Mouse (Mus musculus) neural tube, embryonic 14.5 days (tissue): ENCODE measurements at regions not wholly inside any gene's neighbourhood (a gene's known extent, or its start where the extent isn't known, plus 50 kb on each side); places are given as distances from the start of the nearest gene placed in this dataset.

Source experiments
- ATAC-seq: fragments of 200-750 bp; cut with Nextera tagmentation; 2 replicates; pipeline ENCODE4 v1.8.0; 2017; ENCODE audit warnings: low read depth, mild to moderate bottlenecking, moderate TSS enrichment, moderate library complexity
- H3K27ac ChIP-seq: fragments of 300-500 bp; sonication (generic); 2 replicates; pipeline ENCODE4 v1.5.1; 2014; ENCODE audit warnings: low read depth, mild to moderate bottlenecking, control low read depth, low read length, moderate library complexity, mixed read lengths
- H3K27me3 ChIP-seq: fragments of 300-500 bp; sonication (generic); 2 replicates; pipeline ENCODE4 v1.6.1; 2014; ENCODE audit warnings: low read length; ENCODE audit not compliant: control insufficient read depth, insufficient read depth
- H3K36me3 ChIP-seq: fragments of 300-500 bp; sonication (generic); 2 replicates; pipeline ENCODE4 v1.6.1; 2014; ENCODE audit warnings: low read length, mixed read lengths; ENCODE audit not compliant: control insufficient read depth, insufficient read depth
- H3K4me1 ChIP-seq: fragments of 300-500 bp; sonication (generic); 2 replicates; pipeline ENCODE4 v1.6.1; 2014; ENCODE audit warnings: low read length; ENCODE audit not compliant: control insufficient read depth, insufficient read depth
- H3K4me2 ChIP-seq: fragments of 300-500 bp; sonication (generic); 2 replicates; pipeline ENCODE4 v1.6.1; 2014; ENCODE audit warnings: mild to moderate bottlenecking, low read depth, low read length, control low read depth
- H3K4me3 ChIP-seq: fragments of 300-500 bp; sonication (generic); 2 replicates; pipeline ENCODE4 v1.5.1; 2014; ENCODE audit warnings: low read depth, low read length, control low read depth, mixed read lengths
- H3K9ac ChIP-seq: fragments of 300-500 bp; sonication (generic); replicated peaks from 2 replicates; pipeline ENCODE4 v1.6.1; 2014; ENCODE audit warnings: low read depth, mild to moderate bottlenecking, control low read depth, low read length, mixed read lengths
- H3K9me3 ChIP-seq: fragments of 300-500 bp; sonication (generic); 2 replicates; pipeline ENCODE4 v1.6.1; 2016; ENCODE audit warnings: low read length; ENCODE audit not compliant: control insufficient read depth
- WGBS: fragments of 180-500 bp; shearing (Covaris S2); extraction: QIAGEN DNeasy Blood & Tissue Kit; methylation state at CpG from one replicate; pipeline ENCODE4 v1.1.7; 2014; 5-methylcytosine and 5-hydroxymethylcytosine counted together

- Histone ChIP-seq H3K4me1 (no peaks in the 10 kb centered on the region), H3K4me2 (no peak overlapping the region), H3K36me3 (no peaks in the 10 kb centered on the region), H3K27ac (no peak overlapping the region), H3K27me3 (no peaks in the 10 kb centered on the region), H3K4me3 (no peak overlapping the region), H3K9ac (no peak overlapping the region), H3K9me3 (no peaks in the 10 kb centered on the region)
- no peak for ATAC-seq
- WGBS, result 57% methylated on average over 6 of the region's 6 CpGs
Observed at GRCm38 (mm10) chrX:60833456-60833855, 59.8 kb downstream of the Sox3 start.

DNA sequence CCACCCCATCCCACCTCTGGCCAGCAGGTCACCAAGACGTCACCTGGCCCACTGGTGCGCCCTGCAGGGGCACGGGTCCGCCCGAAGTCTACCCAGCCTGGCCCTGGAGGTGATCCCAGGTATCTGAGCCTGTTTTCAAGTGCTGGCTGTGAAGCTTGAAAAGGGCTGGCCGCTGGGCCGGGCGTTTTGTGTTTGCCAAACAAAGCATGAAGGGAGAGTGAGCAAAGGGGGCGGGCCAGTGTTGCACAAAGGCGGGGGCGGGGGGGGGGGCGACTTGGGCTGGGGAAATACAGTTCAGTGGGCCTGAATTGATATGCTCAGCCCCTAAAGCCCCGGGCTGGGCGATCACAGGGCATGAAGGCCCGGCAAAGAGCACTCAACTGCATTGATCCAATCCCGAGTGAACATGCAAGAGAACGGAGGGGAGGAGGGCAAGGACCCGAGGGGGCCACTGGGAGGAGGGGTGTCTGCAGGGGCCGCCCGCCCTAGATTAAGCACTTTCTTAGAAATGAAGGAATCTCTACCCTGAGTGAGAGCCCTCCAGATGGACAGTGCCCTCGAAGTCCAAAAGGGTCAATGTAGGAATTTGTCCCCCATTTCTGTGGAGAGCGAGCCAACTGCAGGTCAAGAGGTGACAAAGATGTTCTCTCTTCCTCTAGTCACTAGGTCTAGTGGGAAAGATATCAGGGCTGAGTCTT, 61.8 kb downstream of the Sox3 start:
- H3K27me3 ChIP-seq, result no peaks in the 10 kb centered on the region
- no peaks in the 10 kb centered on the region for H3K9me3 ChIP-seq
- peak; percentile 61; the same call in 1 of the 2 replicates for ATAC-seq
- no peak overlapping the region for H3K4me2 ChIP-seq
- H3K36me3 ChIP-seq, result no peaks in the 10 kb centered on the region
- no peak overlapping the region for H3K4me3 ChIP-seq
- whole genome bisulfite sequencing, result 24% methylated on average over 20 of the region's 22 CpGs
- no peak overlapping the region for H3K27ac ChIP-seq
- no peak overlapping the region for H3K9ac ChIP-seq
- no peaks in the 10 kb centered on the region for H3K4me1 ChIP-seq

DNA sequence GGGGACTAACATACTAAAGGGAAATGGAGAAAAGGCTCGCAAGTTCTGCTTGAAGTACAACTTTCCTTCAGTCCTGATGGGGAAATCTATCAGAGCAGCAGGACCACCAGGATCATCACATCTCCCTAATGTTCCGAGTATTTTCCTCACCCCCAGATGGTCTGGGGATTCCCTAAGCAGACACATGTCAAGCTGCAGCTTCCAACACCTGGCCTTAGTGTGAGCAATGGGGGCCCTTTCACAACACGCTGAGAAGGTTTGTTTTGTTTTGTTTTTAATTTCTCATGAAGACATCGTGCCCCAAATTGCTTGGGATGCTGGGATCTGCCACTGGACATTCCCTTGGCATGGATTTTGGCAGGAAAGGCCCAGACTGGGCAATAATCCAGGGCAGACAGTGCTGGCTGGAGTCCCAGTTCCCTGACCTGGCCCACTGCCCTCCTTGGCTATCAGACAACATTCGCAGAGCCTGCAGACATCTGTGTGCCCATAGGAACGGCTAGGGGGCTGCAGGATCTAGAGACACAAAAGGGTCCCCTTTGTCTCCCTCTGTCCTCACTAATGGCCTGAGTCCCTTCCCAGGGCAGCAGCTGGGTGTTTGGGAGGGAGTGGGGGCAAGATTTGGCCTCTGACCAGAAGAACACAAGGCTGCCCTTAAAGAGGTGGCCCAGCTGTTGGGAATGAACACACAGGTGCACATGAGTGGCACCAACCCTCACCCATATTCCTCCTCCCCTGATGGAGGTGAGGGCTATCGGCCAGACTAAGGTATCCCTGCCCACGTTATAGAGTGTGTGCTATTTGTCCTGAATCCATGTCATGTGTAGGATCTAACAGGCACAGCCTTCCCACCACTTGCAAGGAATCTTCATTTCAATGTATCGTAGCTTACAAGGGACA, 67.8 kb downstream of the Sox3 start:
- peak; percentile 90 for ATAC-seq
- Histone ChIP-seq H3K4me3 (no peak overlapping the region), H3K4me2 (no peak overlapping the region), H3K4me1 (no peaks in the 10 kb centered on the region), H3K36me3 (no peaks in the 10 kb centered on the region), H3K27me3 (no peaks in the 10 kb centered on the region), H3K9me3 (no peaks in the 10 kb centered on the region), H3K27ac (no peak overlapping the region), H3K9ac (no peak overlapping the region)
- 68% methylated on average over 9 of the region's 9 CpGs for WGBS

- H3K9ac ChIP-seq, result no peak overlapping the region
- H3K27ac ChIP-seq, result no peak overlapping the region
- H3K27me3 ChIP-seq, result no peaks in the 10 kb centered on the region
- WGBS, result 27% methylated on average over 5 of the region's 5 CpGs
- H3K4me2 ChIP-seq, result no peak overlapping the region
- H3K36me3 ChIP-seq, result no peaks in the 10 kb centered on the region
- H3K4me1 ChIP-seq, result no peaks in the 10 kb centered on the region
- no peak for ATAC-seq
- no peak overlapping the region for H3K4me3 ChIP-seq
- H3K9me3 ChIP-seq, result no peaks in the 10 kb centered on the region
Observed at GRCm38 (mm10) chrX:60798567-60798966, 94.7 kb downstream of the Sox3 start.

DNA sequence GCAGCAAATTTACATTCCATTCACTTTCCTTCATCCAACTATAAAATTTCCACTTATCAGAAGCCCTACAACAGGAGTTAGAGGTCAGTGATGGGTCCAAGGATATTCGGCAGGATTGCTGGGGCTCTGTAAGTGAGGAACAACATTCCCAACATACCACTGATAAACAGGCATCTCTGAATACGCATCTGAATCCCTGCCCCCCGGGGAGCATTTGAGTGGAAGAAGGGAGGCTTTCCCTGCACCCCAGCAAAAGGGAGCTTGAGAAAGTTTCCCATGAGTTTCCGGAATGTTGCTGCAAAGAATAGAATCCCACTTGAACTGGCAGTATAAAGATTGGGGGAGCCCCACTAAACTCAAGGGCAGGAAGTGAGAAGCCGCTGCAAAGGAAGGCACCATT, 112.5 kb downstream of the Sox3 start:
- ATAC-seq, result no peak

DNA sequence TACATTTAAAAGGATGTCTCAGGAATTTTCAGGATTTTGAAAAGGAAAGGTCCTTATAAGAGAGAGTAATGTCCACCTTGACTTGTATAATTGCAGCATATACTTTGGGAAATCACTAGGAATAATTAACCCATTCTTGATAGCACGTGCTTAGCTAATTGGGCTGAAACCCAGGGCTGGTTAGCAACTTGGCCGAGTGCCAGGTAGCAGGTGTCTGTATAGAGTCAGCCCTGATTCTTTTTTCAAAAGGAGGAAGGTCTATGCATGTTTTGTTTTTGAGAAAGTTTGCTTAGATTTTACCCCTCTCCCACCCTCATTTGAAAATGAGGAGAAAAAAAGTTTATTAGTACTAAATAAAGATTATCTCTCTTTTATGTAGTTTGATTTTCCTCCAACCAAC, 113.1 kb downstream of the Sox3 start:
- Histone ChIP-seq H3K4me1 (no peaks in the 10 kb centered on the region), H3K4me2 (no peak overlapping the region), H3K36me3 (no peaks in the 10 kb centered on the region), H3K9me3 (no peaks in the 10 kb centered on the region), H3K4me3 (no peak overlapping the region), H3K27me3 (no peaks in the 10 kb centered on the region), H3K27ac (no peak overlapping the region), H3K9ac (no peak overlapping the region)
- 52% methylated on average over 2 of the region's 2 CpGs for WGBS
- no peak for ATAC-seq

More for the DNA sequence above, 112.5 kb downstream of the Sox3 start:
- H3K4me1 ChIP-seq, result no peaks in the 10 kb centered on the region
- H3K9ac ChIP-seq, result no peak overlapping the region
- H3K27ac ChIP-seq, result no peak overlapping the region
- no peaks in the 10 kb centered on the region for H3K9me3 ChIP-seq
- H3K4me3 ChIP-seq, result no peak overlapping the region
- no peak overlapping the region for H3K4me2 ChIP-seq
- WGBS, result 43% methylated on average over 5 of the region's 5 CpGs
- no peaks in the 10 kb centered on the region for H3K27me3 ChIP-seq
- H3K36me3 ChIP-seq, result no peaks in the 10 kb centered on the region

DNA sequence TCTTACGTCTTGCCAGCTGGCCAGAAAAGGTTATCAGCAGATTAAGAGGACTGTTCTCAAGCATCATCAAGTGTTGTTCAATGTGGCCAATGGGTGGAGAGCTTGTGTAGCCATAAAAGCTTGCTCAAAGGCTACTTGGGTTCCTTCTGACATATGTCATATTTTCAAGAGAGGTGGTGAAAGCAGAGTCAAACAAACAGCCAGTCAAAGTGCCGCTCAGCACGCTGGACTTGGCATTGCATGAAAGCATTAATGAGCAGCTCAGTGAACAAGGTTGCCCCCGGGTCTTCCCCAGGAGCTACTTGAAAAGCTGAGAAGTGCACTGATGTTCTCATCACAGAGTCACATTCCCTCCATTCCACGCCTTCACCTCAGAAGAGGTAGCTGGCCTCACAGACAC, 119.6 kb downstream of the Sox3 start:
- no peak overlapping the region for H3K27ac ChIP-seq
- ATAC-seq, result no peak
- WGBS, result 72% methylated on average over 5 of the region's 5 CpGs

DNA sequence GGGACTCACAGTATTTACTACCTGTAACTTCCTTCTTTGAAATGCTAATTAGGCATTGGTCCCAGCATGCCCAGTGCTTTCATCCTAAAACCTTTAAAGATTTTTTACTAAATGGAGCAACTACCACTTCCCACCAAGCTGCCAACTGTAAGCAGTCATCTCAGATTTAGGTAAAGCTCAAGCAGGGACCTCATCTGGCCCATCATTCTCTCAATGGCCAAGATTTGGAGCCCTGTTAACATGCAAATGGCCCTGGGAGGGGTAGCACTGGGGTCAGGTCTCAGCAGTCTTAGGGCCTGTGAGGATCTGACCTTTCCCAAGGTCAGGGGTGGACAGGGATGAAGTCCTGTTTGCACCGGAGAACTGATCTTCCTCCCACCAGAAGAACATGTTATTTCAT, 120.8 kb downstream of the Sox3 start:
- WGBS, result 37% methylated on average over 1 of the region's 1 CpGs
- no peaks in the 10 kb centered on the region for H3K27me3 ChIP-seq
- no peaks in the 10 kb centered on the region for H3K9me3 ChIP-seq

More for the DNA sequence above, 119.6 kb downstream of the Sox3 start:
- Histone ChIP-seq H3K9ac (no peak overlapping the region), H3K27me3 (no peaks in the 10 kb centered on the region), H3K4me3 (no peak overlapping the region), H3K9me3 (no peaks in the 10 kb centered on the region), H3K4me2 (no peak overlapping the region), H3K4me1 (no peaks in the 10 kb centered on the region), H3K36me3 (no peaks in the 10 kb centered on the region)

GRCm38 (mm10) chrX:60750456-60750855, 142.8 kb downstream of the Sox3 start:
- no peaks in the 10 kb centered on the region for H3K9me3 ChIP-seq
- no peak overlapping the region for H3K27ac ChIP-seq
- H3K4me1 ChIP-seq, result no peaks in the 10 kb centered on the region
- no peaks in the 10 kb centered on the region for H3K27me3 ChIP-seq
- H3K4me2 ChIP-seq, result no peak overlapping the region
- H3K36me3 ChIP-seq, result no peaks in the 10 kb centered on the region
- ATAC-seq, result no peak
- no peak overlapping the region for H3K4me3 ChIP-seq
- H3K9ac ChIP-seq, result no peak overlapping the region
- 55% methylated on average over 5 of the region's 5 CpGs for WGBS

More for the DNA sequence above, 120.8 kb downstream of the Sox3 start:
- no peak overlapping the region for H3K27ac ChIP-seq
- ATAC-seq, result no peak
- H3K4me1 ChIP-seq, result no peaks in the 10 kb centered on the region
- no peak overlapping the region for H3K9ac ChIP-seq
- no peak overlapping the region for H3K4me2 ChIP-seq
- no peaks in the 10 kb centered on the region for H3K36me3 ChIP-seq
- H3K4me3 ChIP-seq, result no peak overlapping the region
